Mouse (Mus musculus): ENCODE results near the gene Il18. TPM values are rescaled to one million over a fixed set of nuclear protein-coding genes. Genes with fewer than 3 reads are reported as not detected.

Gene Il18
- polyA plus RNA-seq, 1 experiment from 2014 or later, result 0.88 TPM

GRCm38 (mm10) chr9:50524936-50525335, 29.7 kb upstream of the Il18 start:
- Histone ChIP-seq H3K9me3 (ENCODE audit: control insufficient read depth, low read length) (no peaks in the 10 kb centered on the region), H3K27me3 (ENCODE audit: control insufficient read depth, insufficient read depth, low read length) (no peaks in the 10 kb centered on the region), H3K36me3 (ENCODE audit: control insufficient read depth, insufficient read depth, low read length) (no peaks in the 10 kb centered on the region), H3K4me1 (ENCODE audit: control insufficient read depth, insufficient read depth, low read length) (peaks cover 2% of the 10 kb centered on the region; the same call in 1 of the 2 replicates), H3K4me3 (ENCODE audit: low read depth, low read length) (no peak overlapping the region), H3K4me2 (ENCODE audit: low read depth, severe bottlenecking) (no peak overlapping the region), H3K9ac (ENCODE audit: low read length) (no peak overlapping the region), H3K27ac (replicated peaks; ENCODE audit: low read depth, low read length) (no peak overlapping the region)
- 86% methylated on average over 5 of the region's 5 CpGs for WGBS
- no peak for DNase-seq (ENCODE audit: low spot score)
- no peak for ATAC-seq (ENCODE audit: insufficient number of reproducible peaks, low FRiP score, low TSS enrichment, low read depth)

GRCm38 (mm10) chr9:50525585-50525984, 29.0 kb upstream of the Il18 start:
- H3K4me2 ChIP-seq (ENCODE audit: low read depth, severe bottlenecking), result no peak overlapping the region
- peaks cover 2% of the 10 kb centered on the region; the same call in 1 of the 2 replicates for H3K4me1 ChIP-seq (ENCODE audit: control insufficient read depth, insufficient read depth, low read length)
- no peaks in the 10 kb centered on the region for H3K36me3 ChIP-seq (ENCODE audit: control insufficient read depth, insufficient read depth, low read length)
- 64% methylated on average over 5 of the region's 5 CpGs for WGBS
- H3K9ac ChIP-seq (ENCODE audit: low read length), result no peak overlapping the region
- no peaks in the 10 kb centered on the region for H3K9me3 ChIP-seq (ENCODE audit: control insufficient read depth, low read length)
- DNase-seq (ENCODE audit: low spot score) (no peak), ATAC-seq (ENCODE audit: insufficient number of reproducible peaks, low FRiP score, low TSS enrichment, low read depth) (no peak)
- H3K27me3 ChIP-seq (ENCODE audit: control insufficient read depth, insufficient read depth, low read length), result no peaks in the 10 kb centered on the region
- H3K4me3 ChIP-seq (ENCODE audit: low read depth, low read length), result no peak overlapping the region
- no peak overlapping the region for H3K27ac ChIP-seq (replicated peaks; ENCODE audit: low read depth, low read length)

GRCm38 (mm10) chr9:50527860-50528259, 26.8 kb upstream of the Il18 start:
- 46% methylated on average over 7 of the region's 7 CpGs for WGBS

GRCm38 (mm10) chr9:50528293-50528892, 26.2 kb upstream of the Il18 start, which contains the start of gene Pts:
TSS of gene Pts (minus strand) at chr9:50528724.
- Histone ChIP-seq H3K4me2 (ENCODE audit: low read depth, severe bottlenecking) (peak within 1 kb of the TSS; percentile 64), H3K4me3 (ENCODE audit: low read depth, low read length) (peak within 1 kb of the TSS; percentile 67), H3K36me3 (ENCODE audit: control insufficient read depth, insufficient read depth, low read length) (no peaks in the 10 kb centered on the region), H3K9ac (ENCODE audit: low read length) (peak within 1 kb of the TSS; percentile 75), H3K9me3 (ENCODE audit: control insufficient read depth, low read length) (no peaks in the 10 kb centered on the region), H3K4me1 (ENCODE audit: control insufficient read depth, insufficient read depth, low read length) (peaks cover 2% of the 10 kb centered on the region; the same call in 1 of the 2 replicates), H3K27ac (replicated peaks; ENCODE audit: low read depth, low read length) (no peak within 1 kb of the TSS), H3K27me3 (ENCODE audit: control insufficient read depth, insufficient read depth, low read length) (no peaks in the 10 kb centered on the region)
- DNase-seq (ENCODE audit: low spot score), result peak; percentile 99
- WGBS, result under 1% methylated on average over 54 of the region's 54 CpGs
- ATAC-seq (ENCODE audit: insufficient number of reproducible peaks, low FRiP score, low TSS enrichment, low read depth), result peak; percentile 94

More at GRCm38 (mm10) chr9:50527860-50528259, 26.8 kb upstream of the Il18 start:
- Histone ChIP-seq H3K36me3 (ENCODE audit: control insufficient read depth, insufficient read depth, low read length) (no peaks in the 10 kb centered on the region), H3K4me3 (ENCODE audit: low read depth, low read length) (peak overlapping the region; percentile 67), H3K4me2 (ENCODE audit: low read depth, severe bottlenecking) (peak overlapping the region; percentile 64), H3K27ac (replicated peaks; ENCODE audit: low read depth, low read length) (no peak overlapping the region), H3K4me1 (ENCODE audit: control insufficient read depth, insufficient read depth, low read length) (peaks cover 2% of the 10 kb centered on the region; the same call in 1 of the 2 replicates), H3K9me3 (ENCODE audit: control insufficient read depth, low read length) (no peaks in the 10 kb centered on the region), H3K9ac (ENCODE audit: low read length) (peak overlapping the region; percentile 75), H3K27me3 (ENCODE audit: control insufficient read depth, insufficient read depth, low read length) (no peaks in the 10 kb centered on the region)
- ATAC-seq (ENCODE audit: insufficient number of reproducible peaks, low FRiP score, low TSS enrichment, low read depth), result no peak
- no peak for DNase-seq (ENCODE audit: low spot score)

GRCm38 (mm10) chr9:50530890-50531289, 23.7 kb upstream of the Il18 start:
- ATAC-seq (ENCODE audit: insufficient number of reproducible peaks, low FRiP score, low TSS enrichment, low read depth) (no peak), DNase-seq (ENCODE audit: low spot score) (peak; percentile 27)
- Histone ChIP-seq H3K4me1 (ENCODE audit: control insufficient read depth, insufficient read depth, low read length) (peaks cover 2% of the 10 kb centered on the region; the same call in 1 of the 2 replicates), H3K9me3 (ENCODE audit: control insufficient read depth, low read length) (no peaks in the 10 kb centered on the region; the same call in 1 of the 2 replicates), H3K27ac (replicated peaks; ENCODE audit: low read depth, low read length) (no peak overlapping the region), H3K4me3 (ENCODE audit: low read depth, low read length) (no peak overlapping the region), H3K9ac (ENCODE audit: low read length) (no peak overlapping the region), H3K4me2 (ENCODE audit: low read depth, severe bottlenecking) (no peak overlapping the region), H3K36me3 (ENCODE audit: control insufficient read depth, insufficient read depth, low read length) (no peaks in the 10 kb centered on the region), H3K27me3 (ENCODE audit: control insufficient read depth, insufficient read depth, low read length) (no peaks in the 10 kb centered on the region)
- WGBS, result 49% methylated on average over 2 of the region's 2 CpGs

GRCm38 (mm10) chr9:50533328-50533727, 21.3 kb upstream of the Il18 start:
- WGBS, result 81% methylated on average over 11 of the region's 11 CpGs
- ATAC-seq (ENCODE audit: insufficient number of reproducible peaks, low FRiP score, low TSS enrichment, low read depth) (no peak), DNase-seq (ENCODE audit: low spot score) (no peak)
- H3K9ac ChIP-seq (ENCODE audit: low read length), result no peak overlapping the region
- H3K27ac ChIP-seq (replicated peaks; ENCODE audit: low read depth, low read length), result no peak overlapping the region
- H3K4me3 ChIP-seq (ENCODE audit: low read depth, low read length), result no peak overlapping the region
- H3K36me3 ChIP-seq (ENCODE audit: control insufficient read depth, insufficient read depth, low read length), result no peaks in the 10 kb centered on the region
- no peak overlapping the region for H3K4me2 ChIP-seq (ENCODE audit: low read depth, severe bottlenecking)
- H3K9me3 ChIP-seq (ENCODE audit: control insufficient read depth, low read length), result no peaks in the 10 kb centered on the region; the same call in 1 of the 2 replicates
- no peaks in the 10 kb centered on the region for H3K27me3 ChIP-seq (ENCODE audit: control insufficient read depth, insufficient read depth, low read length)
- no peaks in the 10 kb centered on the region for H3K4me1 ChIP-seq (ENCODE audit: control insufficient read depth, insufficient read depth, low read length)

- Histone ChIP-seq H3K36me3 (ENCODE audit: control insufficient read depth, insufficient read depth, low read length) (no peaks in the 10 kb centered on the region), H3K9me3 (ENCODE audit: control insufficient read depth, low read length) (no peaks in the 10 kb centered on the region; the same call in 1 of the 2 replicates), H3K4me1 (ENCODE audit: control insufficient read depth, insufficient read depth, low read length) (no peaks in the 10 kb centered on the region), H3K9ac (ENCODE audit: low read length) (no peak overlapping the region), H3K4me2 (ENCODE audit: low read depth, severe bottlenecking) (no peak overlapping the region), H3K27ac (replicated peaks; ENCODE audit: low read depth, low read length) (no peak overlapping the region), H3K4me3 (ENCODE audit: low read depth, low read length) (no peak overlapping the region), H3K27me3 (ENCODE audit: control insufficient read depth, insufficient read depth, low read length) (no peaks in the 10 kb centered on the region)
- WGBS, result 78% methylated on average over 3 of the region's 3 CpGs
- ATAC-seq (ENCODE audit: insufficient number of reproducible peaks, low FRiP score, low TSS enrichment, low read depth), result no peak
- no peak for DNase-seq (ENCODE audit: low spot score)
These were observed 20.8 kb upstream of the Il18 start for GRCm38 (mm10) chr9:50533791-50534190.

GRCm38 (mm10) chr9:50535930-50536329, 18.7 kb upstream of the Il18 start:
- no peaks in the 10 kb centered on the region; the same call in 1 of the 2 replicates for H3K9me3 ChIP-seq (ENCODE audit: control insufficient read depth, low read length)
- no peak for ATAC-seq (ENCODE audit: insufficient number of reproducible peaks, low FRiP score, low TSS enrichment, low read depth)
- 82% methylated on average over 5 of the region's 5 CpGs for WGBS
- H3K27me3 ChIP-seq (ENCODE audit: control insufficient read depth, insufficient read depth, low read length), result no peaks in the 10 kb centered on the region
- no peak for DNase-seq (ENCODE audit: low spot score)
- no peaks in the 10 kb centered on the region for H3K4me1 ChIP-seq (ENCODE audit: control insufficient read depth, insufficient read depth, low read length)
- no peak overlapping the region for H3K4me2 ChIP-seq (ENCODE audit: low read depth, severe bottlenecking)
- no peak overlapping the region for H3K27ac ChIP-seq (replicated peaks; ENCODE audit: low read depth, low read length)
- no peaks in the 10 kb centered on the region for H3K36me3 ChIP-seq (ENCODE audit: control insufficient read depth, insufficient read depth, low read length)
- H3K4me3 ChIP-seq (ENCODE audit: low read depth, low read length), result no peak overlapping the region
- no peak overlapping the region for H3K9ac ChIP-seq (ENCODE audit: low read length)
